Mouse (Mus musculus) bone marrow macrophage, adult 2 months (primary cell): ENCODE data around the gene Tgfbi.

Experiments
- CTCF ChIP-seq: IDR thresholded peaks from 2 replicates; pipeline ENCODE4 v1.5.1; 2012; ENCODE audit warnings: low read depth, mild to moderate bottlenecking, low read length, moderate library complexity
- POLR2A ChIP-seq: IDR thresholded peaks from 2 replicates; pipeline ENCODE4 v1.6.1; 2012; ENCODE audit warnings: mild to moderate bottlenecking, low read depth, low read length, borderline replicate concordance

DNA sequence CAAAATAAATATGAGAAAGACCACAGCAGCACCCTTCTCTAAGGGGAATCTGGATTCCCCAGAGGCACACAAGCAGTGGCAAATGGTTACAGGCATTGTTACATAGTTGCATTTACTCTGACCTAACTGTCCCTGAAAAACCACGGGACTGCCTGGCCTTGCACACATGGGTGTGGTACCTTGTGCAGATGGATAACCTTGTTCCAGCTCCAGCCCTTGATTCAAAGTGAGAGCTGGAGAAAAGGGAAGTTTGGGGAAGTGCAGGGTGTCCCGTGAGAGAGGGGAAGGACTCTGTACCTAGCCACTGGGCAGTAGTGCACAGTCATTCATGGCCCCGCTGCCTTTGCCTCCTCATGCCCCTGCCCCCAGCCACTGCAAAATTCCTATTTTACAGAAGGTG is 2.4 kb downstream of the Tgfbi start:
- TF ChIP-seq POLR2A: no peak
- no peak for TF ChIP-seq CTCF
